Mouse (Mus musculus) testis, adult 2 months (tissue): Measurements from ENCODE around the gene Kifc5b.

Source experiments
- CTCF ChIP-seq: fragments of 200-500 bp; IDR thresholded peaks from 2 replicates; pipeline ENCODE4 v1.5.1; 2012; ENCODE audit warnings: low read depth, mild to moderate bottlenecking, inconsistent platforms, low read length, moderate library complexity; ENCODE audit not compliant: control insufficient read depth, insufficient read depth, insufficient replicate concordance
- POLR2A ChIP-seq: fragments of 200-500 bp; IDR thresholded peaks from 2 replicates; pipeline ENCODE4 v1.6.1; 2012; ENCODE audit warnings: low read depth, mild to moderate bottlenecking, inconsistent platforms, low read length, moderate library complexity; ENCODE audit not compliant: control insufficient read depth

GRCm38 (mm10) chr17:26946567-26946966, 29.7 kb downstream of the Kifc5b start:
- TF ChIP-seq POLR2A = peak; percentile 61
- 0 out of 2 replicates have a peak, but pooled peaks have one; percentile 25 for TF ChIP-seq CTCF
